Mouse (Mus musculus): Measurements from ENCODE around the gene Olfr911-ps1. TPM values are rescaled to one million over a fixed set of nuclear protein-coding genes. Genes with fewer than 3 reads are reported as not detected.

Gene Olfr911-ps1
- not detected in 2 replicates for polyA plus RNA-seq (2014; fragmentation: Nextera tagmentation; extraction: Ambion mirVana)

DNA sequence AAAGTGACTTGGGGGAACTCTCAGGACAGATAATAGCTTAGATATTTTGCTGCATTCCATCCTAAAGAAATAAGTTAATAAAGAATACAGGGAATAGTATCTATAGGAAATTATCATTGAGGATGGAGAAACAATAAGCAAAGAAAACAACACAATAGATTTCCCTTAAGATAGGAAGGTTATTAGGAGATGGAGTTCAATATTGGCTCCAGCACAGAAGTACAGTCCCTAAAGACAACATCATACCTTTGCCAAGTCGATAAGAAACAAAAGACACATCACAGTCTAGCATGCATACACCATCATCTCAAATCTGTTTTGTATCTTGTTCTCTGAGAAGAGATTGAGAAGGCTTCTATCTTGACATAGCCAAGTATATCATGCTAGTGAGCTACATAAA, at the start of gene Olfr911-ps1:
Gene Olfr911-ps1 (plus strand): TSS at position 301 of the 400 bp plus-strand sequence.
- Histone ChIP-seq H3K4me3 (ENCODE audit: control insufficient read depth in 1 of 2, insufficient read depth in 1 of 2, low read depth in 1 of 2, low read length in 2 of 2) (no peak within 1 kb of the TSS), H3K36me3 (ENCODE audit: control insufficient read depth, insufficient read depth, low read length) (no peaks in the 10 kb centered on the region), H3K4me1 (ENCODE audit: control insufficient read depth in 2 of 2, insufficient read depth in 2 of 2, low read length in 2 of 2) (no peaks in the 10 kb centered on the region), H3K4me2 (ENCODE audit: low read length) (no peak within 1 kb of the TSS), H3K9me3 (ENCODE audit: control insufficient read depth, low read length) (no peaks in the 10 kb centered on the region), H3K9ac (ENCODE audit: low read length) (no peak within 1 kb of the TSS), H3K27me3 (ENCODE audit: control insufficient read depth, insufficient read depth, low read length) (no peaks in the 10 kb centered on the region), H3K27ac (replicated peaks in 1 of 2; ENCODE audit: control insufficient read depth in 1 of 2, insufficient read depth in 1 of 2, low read depth in 2 of 2, low read length in 2 of 2) (no peak within 1 kb of the TSS)
- WGBS, result 46% methylated on average over 1 of the region's 1 CpGs
- no peak for ATAC-seq (ENCODE audit: insufficient number of reproducible peaks, insufficient read depth, low FRiP score, low read depth)

DNA sequence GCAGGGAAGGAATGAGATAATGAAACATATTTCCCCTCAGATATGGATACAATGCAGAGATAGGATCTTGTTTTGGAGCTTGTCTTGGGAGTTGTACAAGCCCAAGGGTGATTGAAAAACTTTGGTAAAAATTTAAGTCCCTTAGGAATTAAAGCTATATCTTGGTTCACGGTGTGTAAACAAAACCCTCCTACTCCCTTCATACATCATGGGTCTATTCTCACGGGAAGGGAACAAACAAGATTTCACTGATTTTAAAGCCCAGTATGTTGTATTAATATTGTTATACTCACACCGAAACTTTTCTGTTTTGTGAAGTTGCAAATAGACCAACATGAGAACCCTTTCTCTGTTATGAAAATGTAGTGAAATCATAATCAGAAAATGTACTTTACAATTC, 34.6 kb upstream of the Olfr911-ps1 start, which contains the start of gene Olfr906:
Gene Olfr906 (plus strand): TSS at position 301 of the 400 bp plus-strand sequence.
- WGBS, result 67% methylated on average over 3 of the region's 3 CpGs
- Histone ChIP-seq H3K4me2 (ENCODE audit: low read length) (no peak within 1 kb of the TSS), H3K4me1 (ENCODE audit: control insufficient read depth in 2 of 2, insufficient read depth in 2 of 2, low read length in 2 of 2) (no peaks in the 10 kb centered on the region), H3K36me3 (ENCODE audit: control insufficient read depth, insufficient read depth, low read length) (no peaks in the 10 kb centered on the region), H3K27me3 (ENCODE audit: control insufficient read depth, insufficient read depth, low read length) (no peaks in the 10 kb centered on the region), H3K9me3 (ENCODE audit: control insufficient read depth, low read length) (no peaks in the 10 kb centered on the region), H3K9ac (ENCODE audit: low read length) (no peak within 1 kb of the TSS), H3K27ac (replicated peaks in 1 of 2; ENCODE audit: control insufficient read depth in 1 of 2, insufficient read depth in 1 of 2, low read depth in 2 of 2, low read length in 2 of 2) (no peak within 1 kb of the TSS), H3K4me3 (ENCODE audit: control insufficient read depth in 1 of 2, insufficient read depth in 1 of 2, low read depth in 1 of 2, low read length in 2 of 2) (no peak within 1 kb of the TSS)
- no peak for ATAC-seq (ENCODE audit: insufficient number of reproducible peaks, insufficient read depth, low FRiP score, low read depth)

DNA sequence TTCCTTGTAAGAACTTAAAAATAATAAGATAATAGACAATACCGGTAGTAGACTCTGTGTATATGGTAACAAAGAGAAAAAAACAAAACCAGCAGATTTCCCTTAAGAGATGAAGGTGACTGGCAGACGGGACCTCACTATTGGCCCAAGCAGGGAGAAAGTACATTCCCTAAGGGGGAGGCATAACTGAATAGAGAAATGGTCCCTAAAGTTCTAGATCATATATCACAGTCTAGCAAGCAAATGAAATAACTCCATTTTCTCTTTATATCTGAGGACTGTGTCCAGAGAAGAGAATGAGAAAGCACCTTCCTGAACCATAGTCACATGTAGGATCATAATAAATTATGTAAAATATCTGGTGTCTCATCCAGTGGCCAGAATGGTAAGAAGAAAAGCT, 25.9 kb upstream of the Olfr911-ps1 start, which contains the start of gene Olfr907:
Gene Olfr907 (plus strand): TSS at position 301 of the 400 bp plus-strand sequence.
- Histone ChIP-seq H3K36me3 (ENCODE audit: control insufficient read depth, insufficient read depth, low read length) (no peaks in the 10 kb centered on the region), H3K9ac (ENCODE audit: low read length) (no peak within 1 kb of the TSS), H3K27me3 (ENCODE audit: control insufficient read depth, insufficient read depth, low read length) (no peaks in the 10 kb centered on the region), H3K27ac (replicated peaks in 1 of 2; ENCODE audit: control insufficient read depth in 1 of 2, insufficient read depth in 1 of 2, low read depth in 2 of 2, low read length in 2 of 2) (no peak within 1 kb of the TSS), H3K4me2 (ENCODE audit: low read length) (no peak within 1 kb of the TSS), H3K4me3 (ENCODE audit: control insufficient read depth in 1 of 2, insufficient read depth in 1 of 2, low read depth in 1 of 2, low read length in 2 of 2) (no peak within 1 kb of the TSS), H3K9me3 (ENCODE audit: control insufficient read depth, low read length) (no peaks in the 10 kb centered on the region), H3K4me1 (ENCODE audit: control insufficient read depth in 2 of 2, insufficient read depth in 2 of 2, low read length in 2 of 2) (no peaks in the 10 kb centered on the region)
- 74% methylated on average over 2 of the region's 2 CpGs for WGBS
- no peak for ATAC-seq (ENCODE audit: insufficient number of reproducible peaks, insufficient read depth, low FRiP score, low read depth)

DNA sequence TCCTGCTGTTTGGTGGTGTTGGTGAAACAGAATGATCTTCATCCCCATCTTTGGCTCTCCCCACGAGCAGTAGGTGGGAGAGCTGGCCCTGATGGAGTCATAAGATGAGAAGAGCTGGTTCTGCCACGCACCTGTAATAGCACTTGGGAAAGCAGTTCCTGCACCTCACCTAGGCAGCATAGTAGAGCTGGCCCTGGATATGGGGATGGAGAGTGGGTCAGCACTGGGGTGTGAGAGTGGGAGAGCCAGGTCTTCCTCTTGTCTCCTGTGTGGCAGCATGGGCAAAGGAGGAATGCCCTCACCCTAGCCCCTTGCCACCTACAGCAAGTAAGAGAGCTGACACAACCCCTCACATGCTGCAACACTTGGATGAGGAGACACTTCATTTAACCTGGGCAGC, 9.0 kb upstream of the Olfr911-ps1 start:
- Histone ChIP-seq H3K4me1 (ENCODE audit: control insufficient read depth in 2 of 2, insufficient read depth in 2 of 2, low read length in 2 of 2) (no peaks in the 10 kb centered on the region), H3K27ac (replicated peaks in 1 of 2; ENCODE audit: control insufficient read depth in 1 of 2, insufficient read depth in 1 of 2, low read depth in 2 of 2, low read length in 2 of 2) (no peak overlapping the region), H3K27me3 (ENCODE audit: control insufficient read depth, insufficient read depth, low read length) (no peaks in the 10 kb centered on the region), H3K4me2 (ENCODE audit: low read length) (no peak overlapping the region), H3K9me3 (ENCODE audit: control insufficient read depth, low read length) (no peaks in the 10 kb centered on the region), H3K9ac (ENCODE audit: low read length) (no peak overlapping the region), H3K36me3 (ENCODE audit: control insufficient read depth, insufficient read depth, low read length) (no peaks in the 10 kb centered on the region), H3K4me3 (ENCODE audit: control insufficient read depth in 1 of 2, insufficient read depth in 1 of 2, low read depth in 1 of 2, low read length in 2 of 2) (no peak overlapping the region)
- no peak for ATAC-seq (ENCODE audit: insufficient number of reproducible peaks, insufficient read depth, low FRiP score, low read depth)
- WGBS, result 48% methylated on average over 2 of the region's 2 CpGs

DNA sequence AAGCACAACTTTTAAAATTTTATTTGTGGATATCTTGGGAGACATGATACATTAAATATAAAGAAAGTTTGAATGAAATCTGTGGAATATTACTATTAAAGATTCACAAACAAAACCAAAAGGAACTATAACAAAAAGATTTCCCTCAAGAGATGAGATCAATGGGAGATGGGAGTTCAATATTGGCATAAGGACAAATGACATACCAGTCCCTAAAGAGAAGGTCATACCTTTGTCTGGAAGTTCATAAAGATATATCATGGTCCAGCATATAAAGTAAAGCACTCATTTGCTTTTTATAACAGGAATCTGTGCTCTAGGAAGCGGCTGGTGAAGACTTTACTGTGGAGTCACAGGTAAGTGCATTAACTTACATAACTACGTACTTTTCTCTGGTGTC, 16.2 kb downstream of the Olfr911-ps1 start, which contains the start of gene Olfr910:
Gene Olfr910 (plus strand): TSS at position 301 of the 400 bp plus-strand sequence.
- Histone ChIP-seq H3K4me3 (ENCODE audit: control insufficient read depth in 1 of 2, insufficient read depth in 1 of 2, low read depth in 1 of 2, low read length in 2 of 2) (no peak within 1 kb of the TSS), H3K9ac (ENCODE audit: low read length) (no peak within 1 kb of the TSS), H3K9me3 (ENCODE audit: control insufficient read depth, low read length) (peaks cover 2% of the 10 kb centered on the region; the same call in 1 of the 2 replicates), H3K4me1 (ENCODE audit: control insufficient read depth in 2 of 2, insufficient read depth in 2 of 2, low read length in 2 of 2) (no peaks in the 10 kb centered on the region), H3K36me3 (ENCODE audit: control insufficient read depth, insufficient read depth, low read length) (no peaks in the 10 kb centered on the region), H3K27me3 (ENCODE audit: control insufficient read depth, insufficient read depth, low read length) (no peaks in the 10 kb centered on the region), H3K27ac (replicated peaks in 1 of 2; ENCODE audit: control insufficient read depth in 1 of 2, insufficient read depth in 1 of 2, low read depth in 2 of 2, low read length in 2 of 2) (no peak within 1 kb of the TSS), H3K4me2 (ENCODE audit: low read length) (no peak within 1 kb of the TSS)
- no peak for ATAC-seq (ENCODE audit: insufficient number of reproducible peaks, insufficient read depth, low FRiP score, low read depth)
- 84% methylated on average over 2 of the region's 2 CpGs for WGBS

Other genes with a start within 250 kb of the Olfr911-ps1 start
- not detected in 2 replicates for gene Olfr896-ps1, start 230.5 kb upstream of the Olfr911-ps1 start, polyA plus RNA-seq (2014; fragmentation: Nextera tagmentation; extraction: Ambion mirVana)
- not detected in 2 replicates for gene Olfr25, start 192.5 kb upstream of the Olfr911-ps1 start, polyA plus RNA-seq (2014; fragmentation: Nextera tagmentation; extraction: Ambion mirVana)
- not detected in 2 replicates for gene Olfr898, start 173.2 kb upstream of the Olfr911-ps1 start, polyA plus RNA-seq (2014; fragmentation: Nextera tagmentation; extraction: Ambion mirVana)
- not detected in 2 replicates for gene Olfr250, start 154.7 kb upstream of the Olfr911-ps1 start, polyA plus RNA-seq (2014; fragmentation: Nextera tagmentation; extraction: Ambion mirVana)
- gene Olfr251, start 144.5 kb upstream of the Olfr911-ps1 start, polyA plus RNA-seq (2014; fragmentation: Nextera tagmentation; extraction: Ambion mirVana), result not detected in 2 replicates
- not detected in 2 replicates for gene Olfr147, start 119.9 kb upstream of the Olfr911-ps1 start, polyA plus RNA-seq (2014; fragmentation: Nextera tagmentation; extraction: Ambion mirVana)
- gene Olfr901, start 92.1 kb upstream of the Olfr911-ps1 start, polyA plus RNA-seq (2014; fragmentation: Nextera tagmentation; extraction: Ambion mirVana), result not detected in 2 replicates
- gene Olfr902, start 73.9 kb upstream of the Olfr911-ps1 start, polyA plus RNA-seq (2014; fragmentation: Nextera tagmentation; extraction: Ambion mirVana), result not detected in 2 replicates
- not detected in 2 replicates for gene Olfr904, start 58.4 kb upstream of the Olfr911-ps1 start, polyA plus RNA-seq (2014; fragmentation: Nextera tagmentation; extraction: Ambion mirVana)
- not detected in 2 replicates for gene Olfr905, start 50.5 kb upstream of the Olfr911-ps1 start, polyA plus RNA-seq (2014; fragmentation: Nextera tagmentation; extraction: Ambion mirVana)
- gene Olfr906, start 34.5 kb upstream of the Olfr911-ps1 start, polyA plus RNA-seq (2014; fragmentation: Nextera tagmentation; extraction: Ambion mirVana), result not detected in 2 replicates
- gene Olfr907, start 25.8 kb upstream of the Olfr911-ps1 start, polyA plus RNA-seq (2014; fragmentation: Nextera tagmentation; extraction: Ambion mirVana), result not detected in 2 replicates
- not detected in 2 replicates for gene Olfr910, start 16.3 kb downstream of the Olfr911-ps1 start, polyA plus RNA-seq (2014; fragmentation: Nextera tagmentation; extraction: Ambion mirVana)
- not detected in 2 replicates for gene Olfr912, start 58.6 kb downstream of the Olfr911-ps1 start, polyA plus RNA-seq (2014; fragmentation: Nextera tagmentation; extraction: Ambion mirVana)
- gene Olfr913, start 71.2 kb downstream of the Olfr911-ps1 start, polyA plus RNA-seq (2014; fragmentation: Nextera tagmentation; extraction: Ambion mirVana), result not detected in 2 replicates
- not detected in 2 replicates for gene Olfr914, start 83.5 kb downstream of the Olfr911-ps1 start, polyA plus RNA-seq (2014; fragmentation: Nextera tagmentation; extraction: Ambion mirVana)
- not detected in 2 replicates for gene Olfr916, start 138.3 kb downstream of the Olfr911-ps1 start, polyA plus RNA-seq (2014; fragmentation: Nextera tagmentation; extraction: Ambion mirVana)
- not detected in 2 replicates for gene Olfr917, start 144.3 kb downstream of the Olfr911-ps1 start, polyA plus RNA-seq (2014; fragmentation: Nextera tagmentation; extraction: Ambion mirVana)
- gene Olfr918, start 153.0 kb downstream of the Olfr911-ps1 start, polyA plus RNA-seq (2014; fragmentation: Nextera tagmentation; extraction: Ambion mirVana), result not detected in 2 replicates
- gene Olfr919, start 182.1 kb downstream of the Olfr911-ps1 start, polyA plus RNA-seq (2014; fragmentation: Nextera tagmentation; extraction: Ambion mirVana), result not detected in 2 replicates
- 23.2 and 25.5 TPM in 2 replicates for gene Vwa5a, start 196.7 kb downstream of the Olfr911-ps1 start, polyA plus RNA-seq (2014; fragmentation: Nextera tagmentation; extraction: Ambion mirVana)
- gene Olfr920, start 230.7 kb downstream of the Olfr911-ps1 start, polyA plus RNA-seq (2014; fragmentation: Nextera tagmentation; extraction: Ambion mirVana), result 0.04 and 0.05 TPM in 2 replicates

Measured in heart, embryonic 14.5 days (tissue).